Mouse (Mus musculus): ENCODE results near the gene Pus3.

- no peak for TF ChIP-seq POLR2A (IDR thresholded peaks at IDR 0.05; ENCODE audit: insufficient read length, low read depth)
- no peak for TF ChIP-seq USF1 (IDR thresholded peaks at IDR 0.05; ENCODE audit: low read depth)
- no peak for TF ChIP-seq E2F4 (IDR thresholded peaks at IDR 0.05; ENCODE audit: insufficient read depth)
- TF ChIP-seq POLR2AphosphoS2 (IDR thresholded peaks at IDR 0.05; ENCODE audit: insufficient read length, low read depth) = no peak
- no peak for TF ChIP-seq CEBPB (IDR thresholded peaks at IDR 0.05; ENCODE audit: insufficient read depth, poor library complexity, severe bottlenecking)
- TF ChIP-seq MAX (IDR thresholded peaks at IDR 0.05; ENCODE audit: low read depth) = no peak
- no peak for TF ChIP-seq MYOG (IDR thresholded peaks at IDR 0.05; ENCODE audit: control insufficient read depth in 1 of 3, insufficient read depth in 1 of 3, insufficient read length in 2 of 3, low read depth in 2 of 3)
Measured at GRCm38 (mm10) chr9:35516182-35516581, 42.2 kb upstream of the Pus3 start.

All from myocyte (in vitro differentiated cells).